Mouse (Mus musculus): ENCODE measurements around the gene Id3.
A peak's percentile ranks its signal among the peaks of the same experiment; 100 is the strongest.

Gene Id3

DNA sequence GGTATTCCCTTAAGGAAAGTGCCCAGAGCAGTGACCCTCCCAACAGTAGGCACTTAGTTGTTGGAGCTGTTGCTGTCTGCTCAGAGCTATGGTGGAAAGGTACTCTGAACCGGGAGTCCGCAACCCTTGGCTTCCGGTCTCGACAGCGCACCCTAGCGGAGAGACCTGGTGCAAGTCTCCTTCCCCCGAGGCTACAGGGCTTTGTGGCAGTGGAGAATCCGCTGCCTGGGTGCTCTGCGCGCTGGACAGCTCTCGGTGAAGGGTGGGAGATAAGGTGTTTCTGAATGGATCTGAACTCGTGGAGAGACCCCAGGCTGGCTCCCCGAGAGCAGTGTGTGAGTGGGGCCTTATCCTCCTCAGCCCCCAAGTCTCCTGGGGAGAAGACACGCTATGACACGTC is 36.7 kb downstream of the Id3 start:
- peak; percentile 88 for DNase-seq

DNA sequence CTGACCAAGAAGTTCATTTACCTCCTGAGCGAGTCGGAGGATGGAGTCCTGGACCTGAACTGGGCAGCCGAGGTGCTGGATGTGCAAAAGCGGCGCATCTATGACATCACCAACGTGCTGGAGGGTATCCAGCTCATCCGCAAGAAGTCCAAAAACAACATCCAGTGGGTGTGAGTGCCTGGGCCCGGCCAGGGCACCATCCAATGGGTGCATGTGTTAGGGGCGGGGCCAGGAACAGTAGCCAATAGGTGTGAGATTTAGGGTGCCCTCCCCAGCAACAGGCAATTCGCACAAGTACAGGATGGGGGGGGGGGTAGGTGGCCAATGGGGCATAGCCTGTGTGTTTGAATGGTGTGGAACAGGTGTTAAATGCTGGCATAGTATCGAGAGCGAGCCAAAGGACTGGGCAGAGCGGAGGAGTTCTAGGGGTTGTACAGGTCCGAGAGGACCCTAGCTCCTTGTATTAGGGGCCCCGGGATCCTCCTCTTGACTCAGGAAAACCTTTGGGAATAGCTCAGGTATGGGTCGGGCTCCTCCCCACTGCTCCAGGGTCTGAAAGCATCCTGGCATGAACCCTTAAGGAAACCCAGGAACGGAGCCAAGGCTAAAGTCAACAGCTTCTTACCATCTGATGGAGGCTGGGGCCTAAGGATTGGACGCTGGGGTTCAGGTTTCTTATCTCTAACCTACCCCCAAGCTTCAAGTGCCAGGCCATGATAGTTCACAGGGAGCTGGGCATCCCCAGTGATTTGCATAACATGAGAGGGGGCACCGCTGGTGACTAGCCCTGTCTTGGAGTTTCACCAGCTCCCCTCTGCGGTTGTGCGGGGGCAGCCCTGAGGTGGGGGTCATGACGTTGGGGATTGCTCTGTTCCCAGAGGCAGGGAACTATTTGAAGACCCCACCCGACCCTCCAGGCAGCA is 37.4 kb downstream of the Id3 start:
- peak; percentile 90 for DNase-seq

DNA sequence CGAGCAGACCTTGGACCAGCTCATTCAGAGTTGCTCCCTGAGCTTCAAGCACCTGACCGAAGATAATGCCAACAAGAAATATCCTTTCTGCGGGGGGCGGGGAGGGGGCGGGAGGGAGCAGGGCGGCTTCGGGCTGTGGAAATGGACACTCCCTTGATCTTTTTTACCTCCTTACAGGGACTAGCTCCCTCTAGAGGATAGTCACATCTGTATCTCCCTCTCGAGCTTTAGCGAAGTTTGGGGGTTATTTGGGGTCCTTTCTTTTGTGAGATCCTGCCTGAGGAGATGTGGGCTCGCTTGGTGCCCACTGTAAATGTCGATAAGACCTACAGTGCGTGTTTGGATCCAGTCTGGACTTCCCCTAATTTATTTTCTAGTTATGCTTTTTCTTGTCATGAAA is 38.1 kb downstream of the Id3 start:
- DNase-seq, result no peak

DNA sequence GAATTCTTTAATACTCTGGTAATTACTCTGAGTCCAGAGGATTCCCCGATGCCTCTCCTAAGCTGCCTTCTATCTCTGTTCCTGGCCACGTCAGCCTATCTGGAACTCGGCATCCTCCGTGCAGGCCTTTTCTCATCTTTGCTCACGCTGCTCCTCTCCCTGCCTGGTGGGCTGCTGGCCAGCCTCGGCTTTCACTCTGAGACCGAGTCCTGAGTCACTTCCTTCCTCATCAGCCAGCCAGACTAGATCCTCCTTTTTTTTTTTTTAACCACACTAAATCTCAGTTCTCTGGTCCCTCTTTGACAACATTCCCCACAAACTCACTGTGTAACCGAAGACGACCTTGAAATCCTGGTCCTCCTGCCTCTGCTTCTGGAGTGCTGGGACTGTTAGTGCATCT is 42.1 kb downstream of the Id3 start:
- peak; percentile 69 for DNase-seq

DNA sequence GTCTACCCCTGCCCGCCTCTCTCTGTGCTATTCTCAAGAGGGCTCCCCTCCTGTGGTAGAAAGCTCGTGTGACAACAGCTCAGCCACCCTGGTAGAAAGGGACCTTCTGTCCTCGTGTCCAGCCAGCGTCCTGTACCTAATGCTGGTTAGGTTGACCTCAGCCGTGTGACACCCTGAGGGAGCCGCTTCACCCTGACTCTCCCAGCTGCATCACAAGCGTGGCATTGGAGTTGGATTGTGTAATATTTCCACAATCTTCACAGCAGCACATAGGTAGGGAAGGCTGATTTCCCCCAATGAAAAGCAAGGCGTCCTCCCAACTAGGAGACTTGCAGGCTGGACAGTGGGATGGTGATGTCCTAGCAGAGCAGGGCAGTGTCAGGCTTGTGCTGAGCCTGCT is 43.0 kb downstream of the Id3 start:
- DNase-seq, result no peak

DNA sequence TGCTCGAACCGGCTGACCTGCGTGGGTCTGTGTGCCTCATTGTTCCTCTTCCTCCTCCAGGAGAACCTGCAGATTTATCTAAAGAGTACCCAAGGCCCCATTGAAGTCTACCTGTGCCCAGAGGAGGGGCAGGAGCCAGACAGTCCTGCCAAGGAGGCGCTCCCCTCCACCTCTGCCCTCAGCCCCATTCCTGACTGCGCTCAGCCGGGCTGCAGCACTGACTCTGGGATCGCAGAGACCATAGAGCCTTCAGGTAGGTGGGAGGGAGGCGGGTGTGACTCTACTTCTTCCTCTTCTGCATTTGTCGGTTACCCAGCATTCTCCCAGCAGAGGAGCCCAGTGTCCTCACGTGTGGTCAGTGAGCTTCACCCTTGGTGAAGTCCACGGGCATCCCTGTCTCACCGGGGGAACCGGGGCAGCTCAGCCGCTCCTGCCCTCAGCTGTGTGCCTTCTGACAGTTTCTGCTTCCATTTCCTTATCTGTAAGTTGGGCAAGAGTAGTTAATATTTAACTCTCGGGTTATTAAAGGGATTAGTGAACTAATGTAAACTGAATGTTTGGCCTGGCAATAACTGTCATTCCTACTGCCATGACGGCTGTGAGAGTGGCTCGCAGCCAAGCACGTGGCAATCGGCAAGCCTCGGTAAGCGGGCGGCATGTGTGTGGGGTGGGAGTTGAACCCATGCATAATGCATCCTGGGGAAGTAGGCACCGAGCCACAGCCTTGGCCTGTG is 43.6 kb downstream of the Id3 start:
- DNase-seq, result peak; percentile 77

DNA sequence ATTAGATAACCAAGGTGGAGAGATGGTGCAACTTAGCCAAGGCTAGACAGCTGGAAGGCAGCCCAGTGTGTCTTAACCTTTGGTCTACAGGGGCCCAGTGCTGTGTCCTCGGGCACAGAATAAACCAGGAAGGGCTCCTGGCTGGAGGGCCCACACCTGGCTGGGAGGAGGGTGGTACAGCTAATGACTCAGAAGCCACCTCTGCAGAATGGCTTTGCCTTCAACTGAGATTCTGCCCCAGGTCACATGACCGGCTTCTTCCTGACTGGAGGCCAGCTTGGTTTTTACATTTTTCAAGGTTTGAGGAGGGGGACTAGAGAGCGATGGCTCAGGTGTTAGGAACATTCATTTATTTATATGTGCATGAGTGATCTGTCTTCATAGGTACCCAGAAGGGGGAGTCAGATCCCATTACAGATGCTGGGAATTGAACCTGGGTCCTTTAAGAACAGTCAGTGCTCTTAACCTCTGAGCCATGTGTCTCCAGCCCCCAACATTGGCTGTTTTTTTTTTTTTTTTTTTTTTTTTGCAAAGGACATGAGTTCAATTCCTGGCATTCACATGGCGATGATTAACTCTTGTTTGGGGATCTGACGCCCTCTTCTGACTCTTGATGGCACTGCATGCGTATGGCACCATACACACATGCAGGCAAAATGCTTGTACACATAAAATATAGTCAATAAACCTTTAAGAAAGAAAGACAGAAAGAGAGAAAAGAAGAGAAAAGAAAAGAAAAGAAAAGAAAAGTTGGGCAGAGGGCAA is 45.9 kb downstream of the Id3 start:
- no peak for DNase-seq

DNA sequence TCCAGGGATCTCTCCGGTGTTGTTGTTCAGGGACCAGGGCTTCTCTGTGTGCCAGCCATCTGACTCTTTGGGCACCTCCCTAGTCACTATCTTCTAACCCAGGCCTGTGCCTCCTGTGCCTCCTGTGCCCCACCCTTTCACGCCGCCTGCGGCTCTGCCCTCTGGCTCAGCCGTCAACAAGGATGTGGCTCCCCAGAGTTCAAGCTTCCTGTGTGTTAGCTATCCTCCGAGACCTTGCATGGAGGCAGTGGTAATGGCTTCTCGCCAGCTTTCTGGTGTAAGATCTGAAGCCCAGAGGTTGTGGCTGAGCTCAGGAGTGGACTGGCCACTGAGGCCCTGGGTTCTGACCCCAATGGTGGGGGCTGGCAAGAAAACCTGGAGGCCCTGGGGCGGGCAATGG is 46.6 kb downstream of the Id3 start:
- DNase-seq, result no peak

DNA sequence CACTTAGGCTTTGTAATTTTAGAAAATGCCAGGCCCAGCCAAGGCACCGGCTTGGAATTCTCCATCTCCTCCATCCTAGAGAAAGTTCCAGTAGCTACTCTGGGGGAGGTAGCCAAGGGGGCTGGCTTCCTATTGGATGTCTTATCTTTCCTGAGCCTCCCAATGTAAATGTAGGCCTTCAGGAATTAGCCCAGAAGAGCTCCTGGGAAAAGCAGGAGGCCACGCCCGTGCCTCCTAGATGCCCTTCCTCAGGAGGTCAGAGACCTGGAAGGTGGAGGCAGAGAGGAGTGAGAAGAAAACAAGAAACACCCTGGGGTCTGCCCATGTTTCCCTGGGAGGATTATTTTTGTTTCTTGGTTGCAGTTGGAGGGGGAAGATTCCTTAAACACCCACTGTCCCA is 50.3 kb downstream of the Id3 start:
- DNase-seq, result no peak

DNA sequence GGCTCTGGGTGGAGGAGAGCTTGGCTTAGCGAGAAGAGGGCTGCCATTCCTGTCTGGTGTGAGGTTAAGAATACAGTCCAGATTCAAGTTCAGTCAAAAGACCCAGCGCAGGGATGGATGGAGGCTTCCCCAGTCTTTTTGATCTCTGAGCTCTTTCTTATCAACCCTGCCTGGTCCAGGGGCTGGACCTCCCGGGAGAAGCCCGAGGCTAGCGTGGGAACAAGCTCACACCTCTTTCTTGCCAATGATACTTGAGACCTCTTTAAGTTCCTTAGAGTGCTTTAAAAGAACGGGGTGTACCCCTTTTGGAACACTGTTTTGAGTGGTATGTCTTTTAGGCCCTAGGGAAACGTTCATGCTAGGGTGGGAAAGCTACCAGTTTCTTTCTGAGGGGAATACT is 51.7 kb downstream of the Id3 start:
- DNase-seq, result no peak
